Mouse (Mus musculus) thymus, postnatal 36 days (tissue): ENCODE data around the gene Evx1.

ENCODE experiments used
- DNase-seq, 2 experiments: peaks; one replicate each; pipeline ENCODE4 v3.0.0; 2022; ENCODE audit warnings: mixed read lengths in 2 of 2

The Evx1 gene

DNA sequence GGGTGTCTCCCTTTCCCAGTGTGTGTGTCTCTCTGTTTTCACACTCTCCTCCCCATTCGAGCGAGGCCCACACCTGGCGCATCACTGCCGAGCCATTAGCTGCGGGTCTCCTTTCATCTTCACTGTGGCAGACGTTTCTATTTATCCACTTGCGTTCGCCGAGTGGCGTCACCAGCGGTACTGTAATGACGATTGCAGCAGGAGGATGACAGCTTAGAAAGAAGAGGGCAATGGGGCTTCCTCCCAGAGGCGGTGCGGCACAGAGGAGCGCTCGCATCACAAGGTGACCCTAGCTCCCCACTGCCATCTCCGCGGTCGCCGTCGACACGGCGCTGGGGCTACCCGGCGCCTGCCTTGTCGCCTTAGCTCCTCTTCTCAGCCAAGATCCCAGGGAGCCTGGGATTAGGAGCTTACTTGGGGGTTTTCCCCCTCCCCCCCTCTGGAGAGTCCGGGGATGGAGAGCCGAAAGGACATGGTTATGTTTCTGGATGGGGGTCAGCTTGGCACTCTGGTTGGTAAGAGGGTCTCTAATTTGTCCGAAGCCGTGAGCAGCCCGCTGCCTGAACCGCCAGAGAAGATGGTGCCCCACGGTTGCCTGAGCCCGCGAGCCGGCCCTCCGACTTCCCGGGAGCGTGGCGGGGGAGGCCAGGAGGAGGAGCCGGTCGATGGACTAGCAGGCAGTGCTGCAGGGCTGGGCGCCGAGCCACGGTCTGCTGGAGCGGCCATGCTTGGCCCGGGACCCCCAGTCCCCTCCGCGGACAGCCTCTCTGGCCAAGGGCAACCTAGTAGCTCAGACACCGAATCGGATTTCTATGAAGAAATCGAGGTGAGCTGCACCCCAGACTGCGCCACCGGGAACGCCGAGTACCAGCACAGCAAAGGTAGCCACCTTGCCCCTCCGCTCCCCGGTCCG, at the start of gene Evx1:
Evx1 (plus strand) TSS at position 108 of the 913 bp plus-strand sequence.
- DNase-seq = no peak

DNA sequence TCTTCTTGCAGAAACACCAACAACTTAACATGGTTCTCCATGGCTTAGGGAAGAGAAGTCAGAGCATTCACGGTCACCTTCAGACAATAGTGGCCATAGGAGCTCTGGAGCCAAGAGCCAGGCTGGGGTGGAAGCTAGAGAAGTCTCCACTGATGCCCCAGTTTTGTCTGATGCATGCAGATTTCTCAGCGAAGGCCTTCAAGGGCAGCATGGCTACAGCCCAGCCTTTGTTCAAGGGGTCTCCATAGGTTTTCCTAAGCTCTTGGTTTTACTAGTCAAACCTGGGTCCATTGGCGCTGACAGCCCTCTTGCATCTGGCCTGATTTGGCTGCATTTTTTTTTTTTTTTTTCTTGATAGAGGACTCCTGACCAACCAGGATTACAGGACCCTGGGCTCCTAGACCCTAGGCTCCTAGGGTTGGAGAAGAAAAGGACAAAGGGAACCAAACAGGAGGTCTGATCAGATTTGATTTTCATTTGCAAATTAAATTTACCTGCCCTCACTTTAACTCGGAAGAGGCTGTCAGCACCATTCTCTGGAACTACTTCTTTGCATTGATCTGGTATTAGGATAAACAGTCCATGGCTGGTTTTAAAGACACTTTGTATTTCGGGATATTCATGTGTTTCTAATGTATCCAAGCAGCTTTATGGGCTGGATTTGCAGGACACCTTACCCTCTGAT, 49.0 kb upstream of the Evx1 start:
- no peak for DNase-seq

- DNase-seq = no peak
Observed at GRCm38 (mm10) chr6:52265306-52265912, 47.9 kb upstream of the Evx1 start.

GRCm38 (mm10) chr6:52265913-52266665, 47.2 kb upstream of the Evx1 start:
- DNase-seq = no peak

DNA sequence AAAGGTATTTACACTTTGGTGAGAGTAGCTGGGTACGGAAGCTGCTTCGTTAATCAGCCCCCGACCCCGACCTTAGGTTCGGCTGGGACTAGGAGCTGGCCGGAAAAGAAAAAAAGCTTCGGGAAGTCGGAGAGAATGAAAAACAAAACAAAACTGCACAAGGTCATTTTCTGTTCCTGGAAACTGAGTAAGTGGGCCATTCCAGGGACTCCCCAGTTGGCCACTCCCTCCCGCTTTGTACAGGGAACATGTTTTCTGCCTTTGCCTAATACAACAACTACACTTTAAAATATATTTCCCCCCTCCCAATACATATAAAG, 46.7 kb upstream of the Evx1 start:
- no peak for DNase-seq

DNA sequence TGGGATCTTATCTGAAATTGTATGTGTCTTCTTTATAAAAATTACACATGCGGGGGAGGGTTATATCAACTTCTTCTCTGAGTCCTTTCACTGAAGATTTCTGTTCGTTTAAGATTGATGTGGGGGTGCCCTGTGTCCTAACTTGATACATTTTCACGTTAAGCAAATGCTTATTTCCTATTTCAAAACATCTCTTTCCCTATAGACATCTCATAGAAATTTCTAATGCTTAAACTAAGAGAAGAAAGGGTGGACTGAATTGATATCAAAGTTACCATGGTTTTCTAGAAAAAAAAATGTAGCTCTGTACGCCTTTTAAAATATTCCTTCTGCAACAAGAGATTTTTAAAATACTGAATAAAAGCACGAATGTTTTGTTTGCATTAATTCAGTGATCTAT, 46.1 kb upstream of the Evx1 start:
- DNase-seq = no peak

DNA sequence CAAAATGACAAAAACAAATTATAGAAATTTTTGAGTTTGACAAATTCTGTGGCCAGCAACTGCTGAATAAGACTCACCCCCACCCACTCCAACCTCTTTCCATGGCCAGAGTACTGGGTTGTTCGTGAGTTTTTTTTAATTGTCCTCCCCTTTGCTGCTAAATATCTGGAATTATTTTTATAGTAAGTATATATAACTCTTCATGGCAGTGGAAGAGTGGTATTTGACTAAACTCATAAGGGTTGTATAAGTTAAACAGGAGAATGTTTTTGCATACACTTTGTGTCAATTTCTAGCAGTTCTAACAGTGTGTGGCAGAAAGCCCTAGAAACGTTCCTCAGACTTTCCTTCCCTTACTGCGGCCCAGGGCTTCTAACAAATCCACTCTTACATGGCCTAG, 45.6 kb upstream of the Evx1 start:
- DNase-seq = no peak

DNA sequence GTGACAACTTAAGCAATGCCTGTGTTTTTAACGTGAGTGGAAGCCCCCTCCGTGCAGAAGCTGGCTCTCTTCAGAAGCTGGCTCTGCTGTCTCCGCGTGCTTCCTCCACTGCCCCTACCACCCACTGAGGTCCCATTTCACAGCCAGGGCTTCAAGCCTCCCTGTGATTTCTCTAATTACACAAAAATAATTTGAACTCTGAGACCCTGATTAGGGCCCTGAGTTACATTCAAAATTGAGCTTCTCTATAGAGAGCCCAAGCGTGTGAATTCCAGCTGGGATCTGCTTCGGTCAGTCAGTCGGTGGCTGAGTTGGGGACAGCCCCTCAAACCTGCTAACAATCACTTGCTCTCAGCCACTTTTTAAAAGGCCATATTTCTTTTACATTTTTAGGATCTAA, 45.0 kb upstream of the Evx1 start:
- DNase-seq = no peak

DNA sequence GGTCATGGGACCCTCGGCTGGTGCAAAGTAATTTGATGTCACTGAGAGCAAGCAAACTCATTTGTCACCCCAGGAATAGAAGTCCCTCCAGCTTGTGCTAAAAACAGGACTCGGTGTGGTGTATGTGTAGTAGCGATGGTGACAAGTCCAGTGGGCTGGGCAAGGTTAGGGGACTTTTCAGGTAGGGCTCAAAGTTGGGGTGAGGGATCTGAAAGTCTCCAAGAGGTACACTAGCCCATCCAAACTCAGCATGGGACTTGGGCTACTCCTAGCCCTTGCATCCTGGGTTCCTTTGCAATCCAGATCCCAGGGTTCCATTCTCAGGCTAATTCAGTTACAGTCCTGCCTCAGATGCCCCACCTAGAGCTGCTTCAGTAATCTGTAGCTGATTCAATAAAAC, 44.5 kb upstream of the Evx1 start:
- DNase-seq = no peak

- DNase-seq = peak in 1 of 2 experiments; percentile 53
Observed at GRCm38 (mm10) chr6:52270494-52271480, 42.5 kb upstream of the Evx1 start.

- no peak for DNase-seq
Observed at GRCm38 (mm10) chr6:52272766-52273655, 40.3 kb upstream of the Evx1 start.

DNA sequence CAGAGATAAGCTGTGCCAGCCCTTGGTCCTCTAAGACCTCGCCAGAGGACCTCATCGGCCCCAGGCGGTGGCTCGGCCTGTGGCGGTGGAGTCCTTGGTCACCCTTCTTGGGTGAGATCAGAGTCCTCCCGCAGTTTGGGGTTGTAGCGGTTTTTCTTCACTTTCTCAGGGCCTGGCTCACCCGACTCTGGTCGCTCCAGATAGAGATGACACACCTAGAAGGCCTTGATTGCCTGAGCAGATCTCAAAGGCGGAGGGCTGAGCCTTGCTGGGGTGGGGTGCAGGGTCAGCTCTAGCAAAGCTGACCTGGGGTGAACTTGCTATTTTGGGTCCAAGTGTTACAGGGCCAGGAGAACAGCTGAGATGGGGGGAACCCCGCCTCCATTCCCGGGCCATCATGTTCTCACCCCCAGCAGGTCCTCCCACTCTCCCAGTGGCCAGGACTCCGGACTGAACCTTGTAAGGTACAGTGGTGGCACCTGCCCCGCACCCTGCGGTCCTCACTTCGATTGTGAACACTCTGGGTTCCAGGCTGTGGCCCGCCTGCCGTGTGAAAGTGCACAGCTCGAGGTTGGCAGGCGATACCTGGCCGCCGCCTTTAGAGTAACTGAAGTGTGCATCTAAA, 39.5 kb upstream of the Evx1 start:
- DNase-seq = no peak

DNA sequence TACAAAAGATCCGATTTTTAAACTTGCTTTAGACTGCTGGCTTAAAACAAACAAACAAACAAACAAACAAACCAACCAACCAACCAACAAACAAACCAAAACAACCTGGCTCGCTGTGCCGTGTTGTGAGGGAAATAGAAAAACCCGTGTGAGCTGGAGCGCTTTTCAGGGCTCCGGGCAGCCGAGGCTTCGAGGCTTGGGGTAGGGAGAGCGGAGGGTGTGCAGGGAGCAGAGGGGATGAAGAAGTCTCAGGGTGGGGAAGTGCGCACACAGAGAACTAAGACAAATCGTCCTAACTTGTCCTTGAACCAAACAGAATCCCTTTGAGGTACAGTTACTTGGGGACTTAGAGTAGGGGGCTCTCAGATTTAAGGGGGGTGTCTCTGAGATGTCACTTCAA, 38.7 kb upstream of the Evx1 start:
- no peak for DNase-seq

DNA sequence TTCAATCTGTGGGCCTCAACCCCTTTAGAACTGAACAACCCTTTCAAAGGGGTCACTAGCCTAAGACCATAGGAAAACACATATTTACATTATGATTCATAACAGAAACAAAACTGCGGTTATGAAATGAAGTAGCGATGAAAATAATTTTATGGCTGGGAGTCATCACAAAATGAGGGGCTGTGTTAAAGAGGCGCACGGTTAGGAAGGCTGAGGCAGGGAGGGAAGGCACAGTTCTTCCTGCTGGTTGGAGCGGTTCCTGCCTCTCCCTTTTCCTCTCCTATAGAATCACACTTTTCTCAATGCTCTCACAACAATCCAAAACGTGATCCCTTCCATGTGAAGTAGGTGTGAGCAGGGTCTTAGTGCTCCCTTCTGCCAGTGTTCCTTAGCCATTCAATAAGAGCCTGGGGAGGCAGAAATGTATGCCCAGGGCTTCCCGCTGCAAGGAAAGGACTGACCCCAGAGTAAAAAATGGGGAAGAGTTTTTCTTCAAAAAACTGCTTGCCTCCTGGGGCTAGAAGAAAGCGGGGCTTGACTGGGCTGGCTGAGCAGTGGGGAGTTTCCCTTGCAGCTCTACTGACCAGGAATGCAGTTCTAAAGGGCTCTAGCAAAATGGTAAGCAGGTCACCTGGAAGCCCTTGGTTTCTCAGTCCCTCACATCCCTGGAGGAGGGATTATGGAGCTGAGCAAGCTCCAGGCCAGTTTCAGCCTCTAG, 37.6 kb upstream of the Evx1 start:
- DNase-seq = no peak

DNA sequence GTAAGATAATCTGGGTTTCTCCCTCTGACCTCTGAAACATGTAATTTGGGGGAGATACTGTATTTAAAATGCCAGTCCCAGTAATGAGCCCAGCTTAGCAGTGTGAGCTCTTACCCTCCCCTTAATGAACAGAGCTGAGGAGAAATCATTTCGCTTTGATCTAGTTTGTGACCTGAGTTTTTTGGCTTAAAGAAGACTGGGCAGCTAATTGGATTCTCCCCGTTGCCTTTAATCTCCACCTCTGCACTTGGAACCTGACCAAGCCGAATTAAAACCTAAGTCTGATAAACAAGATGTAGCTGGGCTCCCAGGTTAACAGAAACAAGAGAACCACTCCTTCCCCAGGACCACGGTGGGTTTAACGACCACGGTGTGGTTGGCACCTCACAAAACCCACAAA, 36.9 kb upstream of the Evx1 start:
- DNase-seq = no peak

GRCm38 (mm10) chr6:52276920-52277319, 36.4 kb upstream of the Evx1 start:
- no peak for DNase-seq

- no peak for DNase-seq
Observed at GRCm38 (mm10) chr6:52281084-52281483, 32.2 kb upstream of the Evx1 start.

- DNase-seq = no peak
Observed at GRCm38 (mm10) chr6:52283896-52284295, 29.4 kb upstream of the Evx1 start.

DNA sequence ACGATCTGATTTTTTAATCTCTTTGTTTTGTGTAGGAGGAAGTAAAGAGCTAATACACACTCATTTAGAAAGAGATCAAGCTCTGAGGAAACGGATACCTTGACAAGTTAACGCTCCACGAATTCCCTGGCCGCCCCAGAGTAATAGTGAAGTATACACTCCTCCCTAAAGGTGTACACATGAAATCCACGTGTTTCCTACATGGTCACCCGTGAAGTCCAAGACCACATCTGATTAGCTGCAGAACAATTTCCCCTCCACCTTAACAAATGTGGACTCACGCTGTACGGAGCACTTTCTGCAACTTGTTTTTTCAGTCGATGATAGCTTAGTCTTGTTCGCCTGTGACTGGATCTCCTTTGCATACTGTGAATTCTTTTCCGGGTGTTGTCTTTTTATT, 23.1 kb upstream of the Evx1 start:
- DNase-seq = no peak
